Mouse (Mus musculus) lung, postnatal 0 days (tissue): ENCODE data around the gene Gm11084.

ENCODE experiments used
- CTCF ChIP-seq: IDR thresholded peaks from 2 replicates; pipeline ENCODE4 v1.5.1; 2016; ENCODE audit warnings: antibody characterized with exemption, mild to moderate bottlenecking
- EP300 ChIP-seq: IDR thresholded peaks from 2 replicates; pipeline ENCODE4 v1.6.1; 2016; ENCODE audit warnings: antibody characterized with exemption, mild to moderate bottlenecking, control low read depth

DNA sequence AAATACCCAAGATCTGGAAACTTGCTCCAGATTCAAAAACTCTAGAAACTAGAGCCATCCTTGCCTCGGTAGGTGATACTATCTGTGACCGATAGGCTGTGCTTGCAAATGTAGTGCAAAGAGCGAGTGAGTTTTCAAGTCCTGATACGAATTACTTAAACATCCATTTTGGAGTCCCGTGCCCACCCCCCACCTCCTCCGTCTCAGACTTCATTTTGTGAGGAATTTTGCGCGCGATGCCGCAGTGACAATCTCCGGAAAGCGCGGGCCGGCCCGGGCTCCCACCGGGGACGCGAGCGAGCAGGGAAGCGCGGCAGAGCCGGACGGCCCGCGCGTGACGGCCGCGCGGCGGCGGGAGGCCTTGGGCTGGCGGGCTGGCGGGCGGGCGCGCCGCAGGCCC is 8.0 kb downstream of the Gm11084 start:
- peak; percentile 72 for TF ChIP-seq CTCF
- no peak for TF ChIP-seq EP300
